Mouse (Mus musculus) small intestine, adult 10 weeks (tissue): Measurements from ENCODE around the gene Nolc1. TPM values are rescaled to one million over a fixed set of nuclear protein-coding genes. Genes with fewer than 3 reads are reported as not detected.

ENCODE experiments used
- polyA plus RNA-seq: library from polyadenylated mRNA; stranded (reverse); fragments of 350-450 nt; fragmentation: Illumina TruSeq; extraction: RNeasy Lipid Tissue Mini Kit (QIAGEN cat#74804); gene quantifications from one replicate; pipeline ENCODE4 v1.2.3, GENCODE M21; 2014; ENCODE audit warnings: low replicate concordance

Nolc1 gene
- polyA plus RNA-seq, result 6.4 TPM

GRCm38 (mm10) chr19:46075616-46076607, at the start of gene Nolc1:
Gene Nolc1, plus strand, starts transcription at chr19:46075863.

GRCm38 (mm10) chr19:46044271-46044992, 31.2 kb upstream of the Nolc1 start, which contains the start of gene Pprc1:
Gene Pprc1, plus strand, starts transcription at chr19:46044886.

DNA sequence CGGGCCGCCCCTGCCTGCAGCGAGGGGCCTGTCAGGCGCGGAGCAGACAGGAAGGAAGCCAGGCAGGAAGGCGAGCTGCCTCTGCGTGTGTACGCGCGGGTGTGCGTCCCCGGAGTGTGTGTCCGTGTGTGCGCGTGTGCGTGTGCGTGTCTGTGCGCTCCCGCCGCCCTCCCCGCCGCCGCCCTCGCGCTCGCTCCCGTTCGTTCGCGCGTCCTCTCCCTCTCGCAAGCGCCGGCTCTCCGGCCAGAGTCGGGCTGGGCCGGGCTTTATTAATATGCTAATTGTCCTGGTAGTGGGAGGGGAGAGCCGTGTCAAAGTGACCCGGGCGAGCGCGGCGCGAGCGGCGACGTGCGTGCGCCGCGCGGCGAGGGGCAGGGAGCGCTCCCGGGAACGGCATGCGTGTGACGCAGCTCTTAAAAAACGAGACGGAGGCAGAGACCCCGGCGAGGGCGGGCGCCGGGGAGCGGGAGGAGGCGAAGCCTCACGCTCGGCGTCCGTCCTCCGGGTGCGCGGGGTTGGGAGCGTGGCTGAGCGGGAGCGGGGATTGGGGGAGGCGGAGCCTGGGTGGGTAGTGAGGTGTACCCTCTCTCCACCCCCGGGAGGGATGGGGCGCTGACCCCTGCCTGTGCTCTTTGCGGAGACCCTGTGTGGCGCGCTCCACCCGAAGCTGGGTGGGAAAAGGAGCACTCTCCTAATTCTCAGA, 30.5 kb upstream of the Nolc1 start, which contains the start of gene Ldb1:
Ldb1 (minus strand) TSS at position 222 of the 703 bp plus-strand sequence.

GRCm38 (mm10) chr19:46131694-46132525, 56.2 kb downstream of the Nolc1 start, which contains the start of gene Elovl3:
Gene Elovl3, plus strand, starts transcription at chr19:46131897.

Other genes with a start within 250 kb of the Nolc1 start
- gene Armh3, start 77.4 kb upstream of the Nolc1 start, polyA plus RNA-seq, result 20.9 TPM
- not detected for gene Hps6, start 72.4 kb upstream of the Nolc1 start, polyA plus RNA-seq
- gene Pprc1, start 31.0 kb upstream of the Nolc1 start, polyA plus RNA-seq, result 1.8 TPM
- gene Ldb1, start 30.6 kb upstream of the Nolc1 start, polyA plus RNA-seq, result 16.5 TPM
- gene Elovl3, start 56.0 kb downstream of the Nolc1 start, polyA plus RNA-seq, result not detected
- gene Pitx3, start 72.5 kb downstream of the Nolc1 start, polyA plus RNA-seq, result not detected
- 26.1 TPM for gene Gbf1, start 76.6 kb downstream of the Nolc1 start, polyA plus RNA-seq
- 0.26 TPM for gene Nfkb2, start 228.5 kb downstream of the Nolc1 start, polyA plus RNA-seq